Mouse (Mus musculus) layer of hippocampus, postnatal 25 days (tissue): ENCODE data around the gene Zdhhc21. TPM values are rescaled to one million over a fixed set of nuclear protein-coding genes. Genes with fewer than 3 reads are reported as not detected.

Experiments used
- DNase-seq, 2 experiments: peaks; one replicate each; pipeline ENCODE4 v3.0.0; 2022; ENCODE audit warnings: mixed read lengths in 2 of 2, low spot score in 1 of 2; ENCODE audit errors: extremely low spot score in 1 of 2
- total RNA-seq, 2 experiments: library from RNA; stranded (reverse); gene quantifications; 2 replicates each; pipeline ENCODE4 v1.2.3; 2021

The Zdhhc21 gene
- total RNA-seq: 10 to 100 TPM; 40.4 to 41.0 TPM

- peak; percentile 72 to 82 for DNase-seq
These were observed at the start of gene Zdhhc21 for GRCm38 (mm10) chr4:82859131-82860125. Zdhhc21 (minus strand) TSS chr4:82859958.

- no peak for DNase-seq
These were observed 35.5 kb upstream of the Zdhhc21 start for GRCm38 (mm10) chr4:82895227-82895626.

- no peak for DNase-seq
These were observed 32.5 kb upstream of the Zdhhc21 start for GRCm38 (mm10) chr4:82892247-82892646.

DNA sequence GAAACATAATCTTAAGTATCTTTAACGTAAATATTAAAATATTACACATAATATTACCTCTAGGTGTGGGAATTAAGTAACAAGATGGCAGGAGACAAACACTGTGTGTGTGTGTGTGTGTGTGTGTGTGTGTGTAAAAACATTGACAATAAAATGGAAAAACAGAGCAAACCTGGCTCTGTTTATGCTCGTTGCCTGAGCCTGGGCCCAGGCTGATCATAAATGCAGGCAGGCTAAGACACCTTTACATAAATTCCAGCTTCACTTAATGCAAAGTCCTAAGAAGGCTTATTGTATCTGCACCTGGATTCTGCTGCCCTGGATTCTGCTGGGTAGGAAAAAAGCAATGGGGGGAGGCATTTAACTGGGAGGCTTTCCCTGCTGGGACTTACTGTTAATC is 31.8 kb upstream of the Zdhhc21 start:
- DNase-seq: no peak

- DNase-seq: no peak
These were observed 31.3 kb upstream of the Zdhhc21 start for GRCm38 (mm10) chr4:82891049-82891448.

GRCm38 (mm10) chr4:82890585-82890984 is 30.8 kb upstream of the Zdhhc21 start:
- DNase-seq: no peak

- no peak for DNase-seq
These were observed 26.4 kb upstream of the Zdhhc21 start for GRCm38 (mm10) chr4:82886148-82886547.

DNA sequence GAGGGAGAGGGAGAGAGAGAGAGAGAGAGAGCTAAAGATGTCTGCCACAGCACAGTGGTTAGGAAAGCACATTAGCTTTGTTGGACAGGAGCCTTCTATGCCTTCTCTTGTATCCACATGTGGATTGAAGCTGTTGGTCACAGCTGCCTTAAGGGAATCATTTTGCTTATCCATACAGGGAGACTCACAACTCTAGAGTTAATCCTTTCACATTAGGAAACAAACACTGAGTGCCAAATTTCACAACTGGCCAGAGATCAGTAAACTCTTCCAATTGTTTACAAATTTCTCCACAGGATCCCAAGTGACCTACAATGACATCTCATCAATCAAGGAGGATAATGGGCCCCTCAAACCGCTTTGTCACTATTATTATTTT is 25.8 kb upstream of the Zdhhc21 start:
- no peak for DNase-seq

- no peak for DNase-seq
These were observed 25.1 kb upstream of the Zdhhc21 start, which contains the start of gene Cer1 for GRCm38 (mm10) chr4:82884636-82885534. Cer1 (minus strand) TSS chr4:82885148.

DNA sequence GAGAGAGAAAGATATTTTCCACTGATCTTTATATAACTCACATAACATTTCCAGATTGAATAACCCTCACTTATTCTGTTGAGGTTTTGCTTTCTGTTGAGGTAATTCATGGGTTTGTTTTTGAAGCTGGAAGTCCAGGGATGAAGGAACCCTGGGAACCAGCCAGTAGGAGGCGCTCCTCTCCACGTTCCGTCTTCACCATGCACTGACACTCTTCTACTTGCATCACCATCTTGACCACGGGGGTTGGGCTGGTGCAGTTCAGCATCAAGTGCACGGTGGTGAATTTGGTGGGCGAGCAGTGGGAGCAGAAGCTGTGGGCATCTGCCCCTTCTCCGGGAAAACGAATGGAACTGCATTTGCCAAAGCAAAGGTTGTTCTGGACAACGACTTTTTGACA is 22.7 kb upstream of the Zdhhc21 start:
- DNase-seq: no peak

- no peak for DNase-seq
These were observed 21.6 kb upstream of the Zdhhc21 start for GRCm38 (mm10) chr4:82881366-82881765.

DNA sequence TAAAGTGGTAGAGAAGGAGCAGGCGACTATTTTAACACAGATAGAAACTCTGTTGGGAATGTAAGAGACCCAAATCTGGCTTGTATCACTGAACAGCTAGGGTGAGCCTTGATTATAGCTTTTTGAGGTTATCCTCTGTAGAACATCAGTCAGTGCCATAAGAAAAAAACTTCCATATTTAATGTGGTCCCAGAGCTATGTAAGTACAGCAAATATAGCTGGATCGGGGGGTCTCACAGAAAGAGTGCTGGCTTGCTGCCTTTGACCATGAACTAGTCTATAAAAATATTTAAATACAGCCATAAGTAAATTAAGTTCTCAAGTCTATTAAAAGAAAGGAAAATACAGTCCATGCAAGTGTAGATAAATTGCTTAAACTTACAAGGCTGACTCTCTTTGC is 20.5 kb upstream of the Zdhhc21 start:
- DNase-seq: no peak

DNA sequence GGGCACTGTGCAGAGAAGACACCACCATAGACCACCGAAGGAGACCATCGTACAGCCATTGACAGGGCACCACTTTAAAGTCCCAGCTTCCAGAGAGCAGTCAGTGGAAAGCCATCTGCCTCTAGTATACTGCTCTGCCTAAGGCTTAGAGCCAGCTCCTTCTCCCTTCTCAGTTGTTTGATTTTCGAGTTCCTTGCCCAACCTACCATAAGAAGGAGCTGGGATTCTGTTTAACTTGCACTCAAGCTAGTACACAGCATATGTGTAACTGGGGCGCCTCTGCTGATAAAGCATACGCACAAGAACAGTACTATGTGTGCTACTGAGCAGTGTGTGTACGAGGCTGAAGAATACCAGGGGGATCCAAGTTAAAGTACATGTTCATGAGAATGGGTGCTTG is 19.4 kb upstream of the Zdhhc21 start:
- DNase-seq: no peak

GRCm38 (mm10) chr4:82876656-82877055 is 16.9 kb upstream of the Zdhhc21 start:
- DNase-seq: no peak

DNA sequence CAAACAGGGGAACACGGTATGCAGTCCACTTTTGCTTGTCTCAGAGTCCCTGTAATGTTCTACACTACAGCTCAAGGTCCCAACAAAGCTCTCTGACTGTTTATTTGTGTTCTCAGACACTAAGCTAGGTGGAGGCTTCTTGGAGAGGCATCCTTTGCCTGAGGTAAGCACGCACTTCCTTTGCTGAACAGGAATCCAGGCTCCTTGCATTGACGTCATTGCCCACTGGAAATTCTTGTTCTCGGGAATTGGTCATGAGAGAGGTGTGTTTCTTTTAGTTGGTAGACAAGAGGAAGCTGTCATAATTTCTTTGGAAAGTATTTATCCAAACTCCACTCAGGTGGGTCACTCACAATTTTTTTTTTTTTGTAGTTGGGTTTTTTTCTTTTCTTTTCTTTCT is 15.8 kb upstream of the Zdhhc21 start:
- DNase-seq: no peak

DNA sequence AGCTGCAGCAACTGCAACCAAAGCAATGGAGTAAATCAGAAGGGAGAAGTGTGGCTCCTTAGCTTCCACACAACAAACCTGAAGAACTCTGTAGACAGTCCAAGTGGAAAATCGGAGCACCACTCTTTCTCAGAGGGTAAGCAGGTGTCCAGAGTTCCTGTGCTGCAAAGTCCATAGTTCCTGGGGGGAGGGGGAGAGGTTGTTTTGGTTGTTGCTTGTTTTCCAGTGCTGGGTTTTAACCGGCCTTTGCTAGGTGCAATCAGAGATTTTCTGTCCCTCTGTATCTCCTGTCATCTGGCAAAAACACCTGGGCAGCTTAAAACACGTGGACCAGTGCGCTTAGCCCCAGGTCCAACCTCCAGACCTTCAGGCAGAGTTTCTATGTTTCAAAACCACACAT is 15.0 kb upstream of the Zdhhc21 start:
- no peak for DNase-seq

DNA sequence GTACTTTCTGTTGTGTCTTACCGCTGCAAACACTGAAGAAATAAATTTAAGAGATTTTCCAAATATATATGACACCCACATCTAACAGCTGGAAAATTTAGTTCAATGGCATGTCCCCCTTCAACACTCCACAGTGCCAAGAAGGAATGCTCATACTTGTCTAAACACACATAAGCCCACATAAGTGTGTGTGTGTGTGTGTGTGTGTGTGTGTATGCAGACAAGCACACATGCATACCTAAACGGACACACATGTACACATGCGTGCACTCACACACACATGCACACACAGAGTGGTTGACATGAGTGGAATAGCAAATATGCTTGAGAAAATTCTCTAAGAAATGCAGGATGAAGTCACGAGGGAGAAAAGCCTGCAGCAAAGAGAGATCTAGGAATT is 12.8 kb upstream of the Zdhhc21 start:
- no peak for DNase-seq

DNA sequence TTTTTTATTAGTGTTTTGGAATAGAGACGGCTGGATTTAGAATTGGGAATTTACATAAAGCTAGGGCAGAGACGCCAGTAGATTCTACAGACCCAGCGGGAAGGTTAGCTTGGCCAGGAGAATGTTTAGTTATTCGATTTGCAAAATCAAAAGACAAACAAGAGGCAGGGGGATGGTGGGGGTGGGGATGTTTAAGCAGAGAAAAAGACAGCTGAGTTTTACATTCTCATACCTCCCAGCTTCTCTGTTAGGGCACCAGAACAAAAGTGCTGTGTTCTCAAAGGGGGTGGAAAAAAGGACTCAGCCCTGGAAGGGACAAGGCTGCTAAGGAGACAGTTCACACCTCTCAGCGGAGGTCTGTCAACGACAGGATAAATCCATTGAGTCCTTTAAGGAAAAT is 12.4 kb upstream of the Zdhhc21 start:
- DNase-seq: no peak

DNA sequence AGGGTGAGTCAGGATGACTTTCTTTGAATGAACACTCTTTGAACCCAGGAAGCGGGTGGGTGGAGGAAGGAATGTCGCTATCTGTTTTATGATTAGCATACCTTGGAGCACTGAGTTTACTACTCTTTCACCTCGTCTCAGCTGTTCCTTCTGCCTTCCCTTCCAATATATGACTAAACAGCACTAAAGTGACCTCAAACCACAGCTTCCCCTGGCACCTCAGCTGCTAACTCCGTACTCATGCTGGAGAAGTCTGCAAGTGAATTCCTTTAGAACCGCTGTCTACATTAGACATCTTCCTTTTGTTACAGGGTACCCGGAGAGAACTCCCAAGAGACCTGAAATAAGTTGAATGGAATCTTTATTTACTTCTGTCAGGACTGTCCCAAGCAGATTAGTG is 11.2 kb upstream of the Zdhhc21 start:
- no peak for DNase-seq

DNA sequence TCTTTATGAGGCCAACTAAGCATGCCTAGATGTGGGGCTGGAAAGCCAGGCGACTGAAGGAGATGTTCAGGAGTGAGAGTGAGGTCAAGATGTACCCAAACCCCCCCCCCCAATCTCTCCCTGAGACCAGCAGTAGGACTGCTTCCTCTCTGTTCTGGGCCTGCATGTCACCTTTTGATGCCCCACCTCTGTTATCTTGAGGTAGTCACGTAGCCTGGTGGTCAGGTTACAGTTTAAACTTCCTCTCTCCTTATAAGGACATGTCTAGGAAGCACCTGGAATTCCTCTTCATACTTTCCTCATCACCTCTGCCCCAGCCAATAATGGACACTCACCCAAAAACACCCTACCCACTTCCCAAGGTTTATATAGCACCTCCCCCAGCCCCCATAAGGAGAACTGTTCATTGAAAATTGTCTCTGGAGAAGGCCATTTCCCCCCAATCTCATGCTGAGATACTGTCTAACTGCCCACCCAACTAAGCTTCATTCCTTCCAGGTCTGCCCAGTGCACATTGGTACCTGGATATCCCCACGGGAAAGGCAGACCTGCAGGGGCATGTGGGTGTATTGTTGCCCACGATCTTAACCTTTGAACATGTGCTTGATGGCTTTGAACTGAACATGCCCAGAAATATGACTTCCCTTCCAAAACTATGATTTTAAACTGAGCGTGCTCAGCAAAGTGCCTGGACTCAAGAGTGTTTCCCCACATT is 8.1 kb upstream of the Zdhhc21 start:
- DNase-seq: no peak

GRCm38 (mm10) chr4:82867111-82867510 is 7.4 kb upstream of the Zdhhc21 start:
- no peak for DNase-seq
